Mouse (Mus musculus): ENCODE measurements around the gene Vps13d.

Gene Vps13d

GRCm38 (mm10) chr4:145196586-145196985, 1.8 kb upstream of the Vps13d start:
- TF ChIP-seq GATA4 (IDR thresholded peaks at IDR 0.05; ENCODE audit: insufficient replicate concordance, low read length): no peak

- TF ChIP-seq GATA4 (IDR thresholded peaks at IDR 0.05; ENCODE audit: insufficient replicate concordance, low read length): no peak
Observed at GRCm38 (mm10) chr4:145195172-145195571, 367 bp upstream of the Vps13d start.

GRCm38 (mm10) chr4:145193991-145194511, 754 bp downstream of the Vps13d start:
- no peak for TF ChIP-seq GATA4 (IDR thresholded peaks at IDR 0.05; ENCODE audit: insufficient replicate concordance, low read length)

GRCm38 (mm10) chr4:145193406-145193805, 1.4 kb downstream of the Vps13d start:
- no peak for TF ChIP-seq GATA4 (IDR thresholded peaks at IDR 0.05; ENCODE audit: insufficient replicate concordance, low read length)

GRCm38 (mm10) chr4:145192686-145193085, 2.1 kb downstream of the Vps13d start:
- no peak for TF ChIP-seq GATA4 (IDR thresholded peaks at IDR 0.05; ENCODE audit: insufficient replicate concordance, low read length)

GRCm38 (mm10) chr4:145188561-145188960, 6.2 kb downstream of the Vps13d start:
- no peak for TF ChIP-seq GATA4 (IDR thresholded peaks at IDR 0.05; ENCODE audit: insufficient replicate concordance, low read length)

- no peak for TF ChIP-seq GATA4 (IDR thresholded peaks at IDR 0.05; ENCODE audit: insufficient replicate concordance, low read length)
Observed at GRCm38 (mm10) chr4:145187619-145188018, 7.2 kb downstream of the Vps13d start.

GRCm38 (mm10) chr4:145178918-145179549, 15.8 kb downstream of the Vps13d start:
- TF ChIP-seq GATA4 (IDR thresholded peaks at IDR 0.05; ENCODE audit: insufficient replicate concordance, low read length): no peak

- TF ChIP-seq GATA4 (IDR thresholded peaks at IDR 0.05; ENCODE audit: insufficient replicate concordance, low read length): no peak
Observed at GRCm38 (mm10) chr4:145164111-145164510, 30.7 kb downstream of the Vps13d start.

GRCm38 (mm10) chr4:145161243-145161642, 33.6 kb downstream of the Vps13d start:
- TF ChIP-seq GATA4 (IDR thresholded peaks at IDR 0.05; ENCODE audit: insufficient replicate concordance, low read length): no peak

GRCm38 (mm10) chr4:145155956-145156355, 38.8 kb downstream of the Vps13d start:
- no peak for TF ChIP-seq GATA4 (IDR thresholded peaks at IDR 0.05; ENCODE audit: insufficient replicate concordance, low read length)

- TF ChIP-seq GATA4 (IDR thresholded peaks at IDR 0.05; ENCODE audit: insufficient replicate concordance, low read length): no peak
Observed at GRCm38 (mm10) chr4:145151103-145151486, 43.7 kb downstream of the Vps13d start.

- no peak for TF ChIP-seq GATA4 (IDR thresholded peaks at IDR 0.05; ENCODE audit: insufficient replicate concordance, low read length)
Observed at GRCm38 (mm10) chr4:145150345-145151102, 44.3 kb downstream of the Vps13d start.

- TF ChIP-seq GATA4 (IDR thresholded peaks at IDR 0.05; ENCODE audit: insufficient replicate concordance, low read length): no peak
Observed at GRCm38 (mm10) chr4:145147006-145147961, 47.5 kb downstream of the Vps13d start.

- no peak for TF ChIP-seq GATA4 (IDR thresholded peaks at IDR 0.05; ENCODE audit: insufficient replicate concordance, low read length)
Observed at GRCm38 (mm10) chr4:145143533-145143932, 51.3 kb downstream of the Vps13d start.
